Mouse (Mus musculus) hindbrain, postnatal 0 days (tissue): ENCODE results near the gene Igf2r. TPM values are rescaled to one million over a fixed set of nuclear protein-coding genes. Genes with fewer than 3 reads are reported as not detected.
A peak's percentile ranks its signal among the peaks of the same experiment; 100 is the strongest.

Source experiments
- ATAC-seq: fragments of 200-750 bp; cut with Nextera tagmentation; 2 replicates; pipeline ENCODE4 v1.8.0; 2017; ENCODE audit warnings: mild to moderate bottlenecking, moderate TSS enrichment, moderate library complexity
- DNase-seq: peaks from one replicate; pipeline ENCODE4 v3.0.0-alpha.2; 2015; ENCODE audit warnings: low spot score
- H3K27ac ChIP-seq: fragments of 300-500 bp; sonication (generic); 2 replicates; pipeline ENCODE4 v1.5.1; 2014; ENCODE audit warnings: mild to moderate bottlenecking
- H3K27me3 ChIP-seq: fragments of 300-500 bp; sonication (generic); 2 replicates; pipeline ENCODE4 v1.6.1; 2014; ENCODE audit warnings: low read length, mixed read lengths; ENCODE audit not compliant: insufficient read depth
- H3K36me3 ChIP-seq: fragments of 300-500 bp; sonication (generic); 2 replicates; pipeline ENCODE4 v1.6.1; 2014; ENCODE audit warnings: low read length, mixed read lengths; ENCODE audit not compliant: insufficient read depth
- H3K4me1 ChIP-seq: fragments of 300-500 bp; sonication (generic); 2 replicates; pipeline ENCODE4 v1.6.1; 2014; ENCODE audit warnings: antibody characterized with exemption, low read length, mixed read lengths; ENCODE audit not compliant: insufficient read depth
- H3K4me2 ChIP-seq: fragments of 300-500 bp; sonication (generic); 2 replicates; pipeline ENCODE4 v1.6.1; 2014; ENCODE audit warnings: low read depth, mild to moderate bottlenecking, low read length, moderate library complexity, mixed read lengths
- H3K4me3 ChIP-seq: fragments of 300-500 bp; sonication (generic); 2 replicates; pipeline ENCODE4 v1.5.1; 2014; ENCODE audit warnings: low read length
- H3K9ac ChIP-seq: fragments of 300-500 bp; sonication (generic); replicated peaks from 2 replicates; pipeline ENCODE4 v1.6.1; 2014; ENCODE audit warnings: mild to moderate bottlenecking, low read length, moderate library complexity, mixed read lengths
- H3K9me3 ChIP-seq: fragments of 300-500 bp; sonication (generic); 2 replicates; pipeline ENCODE4 v1.6.1; 2016; ENCODE audit warnings: low read length, mixed read lengths
- CTCF ChIP-seq: IDR thresholded peaks from 2 replicates; pipeline ENCODE4 v1.5.1; 2016; ENCODE audit warnings: antibody characterized with exemption, control low read depth, low read depth
- WGBS: fragments of 180-500 bp; shearing (Covaris S2); extraction: QIAGEN DNeasy Blood & Tissue Kit; methylation state at CpG from one replicate; pipeline ENCODE4 v1.1.7; 2014; 5-methylcytosine and 5-hydroxymethylcytosine counted together
- polyA plus RNA-seq: library from polyadenylated mRNA; unstranded; fragments of >200 nt; fragmentation: Nextera tagmentation; extraction: Ambion mirVana; gene quantifications from 2 replicates; pipeline ENCODE4 v1.2.1, GENCODE M21; 2015
- total RNA-seq: library from RNA; depleted of rRNA; stranded (reverse); fragments of >200 nt; gene quantifications from 2 replicates; pipeline ENCODE4 v1.2.3, GENCODE M21; 2014

The Igf2r gene
- total and polyA plus RNA-seq, 2 experiments from 2014 or later = 4.7 to 30.7 TPM

- Histone ChIP-seq H3K9ac (no peak overlapping the region), H3K4me2 (no peak overlapping the region), H3K4me1 (no peaks in the 10 kb centered on the region), H3K27ac (no peak overlapping the region), H3K36me3 (no peaks in the 10 kb centered on the region), H3K4me3 (no peak overlapping the region), H3K27me3 (no peaks in the 10 kb centered on the region), H3K9me3 (no peaks in the 10 kb centered on the region)
- no peak for ATAC-seq
- no peak for TF ChIP-seq CTCF
- WGBS = 63% methylated on average over 3 of the region's 3 CpGs
- no peak for DNase-seq
These were observed 95.6 kb downstream of the Igf2r start for GRCm38 (mm10) chr17:12673871-12674270.

GRCm38 (mm10) chr17:12672285-12672790, 97.1 kb downstream of the Igf2r start:
- Histone ChIP-seq H3K9ac (no peak overlapping the region), H3K27ac (no peak overlapping the region), H3K4me1 (no peaks in the 10 kb centered on the region), H3K4me3 (no peak overlapping the region), H3K27me3 (no peaks in the 10 kb centered on the region), H3K9me3 (no peaks in the 10 kb centered on the region), H3K36me3 (no peaks in the 10 kb centered on the region), H3K4me2 (no peak overlapping the region)
- TF ChIP-seq CTCF = no peak
- WGBS = 75% methylated on average over 7 of the region's 7 CpGs
- ATAC-seq (no peak), DNase-seq (no peak)

- 88% methylated on average over 5 of the region's 5 CpGs for WGBS
- no peak for TF ChIP-seq CTCF
- no peaks in the 10 kb centered on the region for H3K9me3 ChIP-seq
- H3K9ac ChIP-seq = no peak overlapping the region
- H3K27me3 ChIP-seq = no peaks in the 10 kb centered on the region
- H3K27ac ChIP-seq = no peak overlapping the region
- no peak for DNase-seq
- H3K4me3 ChIP-seq = no peak overlapping the region
- H3K4me1 ChIP-seq = no peaks in the 10 kb centered on the region
- H3K4me2 ChIP-seq = no peak overlapping the region
- H3K36me3 ChIP-seq = no peaks in the 10 kb centered on the region
- no peak for ATAC-seq
These were observed 98.3 kb downstream of the Igf2r start for GRCm38 (mm10) chr17:12671029-12671605.

- TF ChIP-seq CTCF = no peak
- Histone ChIP-seq H3K27me3 (no peaks in the 10 kb centered on the region), H3K9me3 (no peaks in the 10 kb centered on the region), H3K4me3 (no peak overlapping the region), H3K9ac (no peak overlapping the region), H3K36me3 (no peaks in the 10 kb centered on the region), H3K27ac (no peak overlapping the region), H3K4me1 (no peaks in the 10 kb centered on the region), H3K4me2 (no peak overlapping the region)
- no peak for DNase-seq
- ATAC-seq = 0 out of 2 replicates have a peak, but pooled peaks have one; percentile 39
These were observed 100.1 kb downstream of the Igf2r start for GRCm38 (mm10) chr17:12669363-12669679.

GRCm38 (mm10) chr17:12668478-12669362, 100.7 kb downstream of the Igf2r start:
- Histone ChIP-seq H3K9me3 (no peaks in the 10 kb centered on the region), H3K27ac (no peak overlapping the region), H3K27me3 (no peaks in the 10 kb centered on the region), H3K9ac (no peak overlapping the region), H3K4me2 (no peak overlapping the region), H3K4me1 (no peaks in the 10 kb centered on the region), H3K4me3 (no peak overlapping the region), H3K36me3 (no peaks in the 10 kb centered on the region)
- 62% methylated on average over 7 of the region's 7 CpGs for WGBS
- DNase-seq = no peak
- no peak for TF ChIP-seq CTCF
- no peak for ATAC-seq

GRCm38 (mm10) chr17:12664156-12664555, 105.3 kb downstream of the Igf2r start:
- DNase-seq = no peak
- Histone ChIP-seq H3K27ac (no peak overlapping the region), H3K27me3 (no peaks in the 10 kb centered on the region), H3K4me2 (no peak overlapping the region), H3K4me1 (no peaks in the 10 kb centered on the region), H3K9ac (no peak overlapping the region), H3K36me3 (no peaks in the 10 kb centered on the region), H3K4me3 (no peak overlapping the region), H3K9me3 (no peaks in the 10 kb centered on the region)
- 64% methylated on average over 8 of the region's 8 CpGs for WGBS
- no peak for ATAC-seq
- no peak for TF ChIP-seq CTCF
